Mouse (Mus musculus) E14TG2a.4 (cell line): ENCODE results near the gene Atxn1.

Source experiments
- CTCF ChIP-seq: conservative IDR thresholded peaks from 2 replicates; pipeline ENCODE4 v1.5.1; 2014; ENCODE audit warnings: low read length
- NANOG ChIP-seq: IDR thresholded peaks from 2 replicates; pipeline ENCODE4 v1.6.1; 2014; ENCODE audit warnings: borderline replicate concordance, low read length, mixed read lengths
- POU5F1 ChIP-seq: IDR thresholded peaks from 2 replicates; pipeline ENCODE4 v1.6.1; 2014; ENCODE audit warnings: low read length, borderline replicate concordance

DNA sequence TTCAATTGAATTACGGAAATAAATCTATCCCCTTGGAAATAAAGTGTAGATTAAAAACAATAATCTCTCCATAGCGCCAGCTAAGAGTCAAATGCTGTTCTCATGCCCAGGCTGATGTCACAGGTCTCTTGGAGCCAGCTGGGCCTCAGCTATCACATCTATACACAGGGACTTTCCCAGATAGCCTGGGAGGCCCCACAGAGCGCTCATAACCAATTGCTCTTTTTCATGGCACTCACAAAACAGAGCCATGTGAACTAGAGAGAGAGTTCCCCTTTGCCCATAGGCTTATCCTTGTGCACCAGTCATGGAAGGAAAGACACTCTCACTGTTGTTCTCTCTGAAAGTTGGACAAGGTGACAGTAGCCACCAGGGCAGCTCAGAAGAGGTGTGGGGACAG, 230.3 kb downstream of the Atxn1 start:
- no peak for TF ChIP-seq CTCF
- no peak for TF ChIP-seq NANOG
- no peak for TF ChIP-seq POU5F1
